Mouse (Mus musculus) kidney, adult 2 months (tissue): ENCODE results near the gene Ubac2.

ENCODE experiments used
- CTCF ChIP-seq: fragments of 200-500 bp; conservative IDR thresholded peaks from 2 replicates; pipeline ENCODE4 v1.5.1; 2011; ENCODE audit warnings: low read depth, mild to moderate bottlenecking, control low read depth, low read length, moderate library complexity, mixed read lengths; ENCODE audit not compliant: insufficient read depth, insufficient read length
- POLR2A ChIP-seq: fragments of 200-500 bp; IDR thresholded peaks from one replicate; pipeline ENCODE4 v1.6.1; 2011; ENCODE audit warnings: low read depth, low read length, control low read depth

- TF ChIP-seq CTCF (no peak), POLR2A (no peak)
These were observed 69.5 kb downstream of the Ubac2 start for GRCm38 (mm10) chr14:121947966-121948365.
